Comparison of ENCODE assay signal across 8 mouse cellular contexts in the genomic region with DNA sequence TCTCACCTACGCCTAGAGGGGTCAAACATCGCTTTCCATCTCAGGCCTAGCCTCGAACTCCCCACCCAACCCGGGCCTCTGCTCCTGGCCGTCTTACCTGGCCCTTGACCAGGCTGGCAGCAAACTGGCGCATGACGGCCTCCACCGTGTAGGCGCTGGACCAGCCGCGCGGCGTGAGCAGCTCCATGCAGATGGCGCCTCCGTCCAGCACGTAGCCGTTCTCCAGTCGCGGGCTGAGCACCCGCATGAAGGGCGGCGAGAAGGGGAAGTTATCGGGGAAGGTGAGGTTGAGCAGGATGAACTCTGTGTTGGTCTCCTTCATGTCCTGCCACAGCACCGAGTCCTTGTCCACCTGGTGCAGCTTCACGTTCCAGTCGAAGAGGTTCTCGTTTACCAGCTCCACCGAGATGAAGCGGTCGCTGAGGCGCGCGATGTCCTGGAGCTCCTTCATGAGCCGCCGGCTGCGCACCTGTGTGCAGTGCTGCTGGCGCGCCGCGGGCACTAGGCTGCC. TPM values are rescaled to one million over a fixed set of nuclear protein-coding genes. Genes with fewer than 3 reads are reported as not detected.
DNase-seq lines count a peak whose midpoint lies in the region; ATAC-seq lines count a peak whose summit lies in the region.

No protein-coding gene starts in this region.

- ATAC-seq in liver, embryonic 16.5 days (ENCODE audit: low read depth) = no peak

- H3K4me2 ChIP-seq in liver, embryonic 16.5 days (ENCODE audit: low read depth, low read length) = peak overlapping the region; percentile 64

- peak; percentile 1 to 6 for DNase-seq in thymus, postnatal 36 days
- no peak for DNase-seq in thymus, postnatal 25 days
- peak; percentile 82 for DNase-seq in cerebellum, adult 9-10 months
- DNase-seq in frontal cortex, postnatal 36 days (ENCODE audit: low spot score in 2 of 2) = peak; percentile 53 to 63
- DNase-seq in kidney, adult 8-10 months = peak; percentile 0 to 10
- peak; percentile 66 to 67 for DNase-seq in right cerebral cortex, postnatal 10 days (ENCODE audit: low spot score in 2 of 2)
- no peak for DNase-seq in spleen, postnatal 4 days (ENCODE audit: low spot score in 2 of 2)

- 1% methylated on average over 39 of the region's 40 CpGs for WGBS in liver, embryonic 16.5 days (ENCODE audit: insufficient replicate concordance)

- H3K27ac ChIP-seq in liver, embryonic 16.5 days (ENCODE audit: low read length) = no peak overlapping the region

- H3K4me3 ChIP-seq in liver, embryonic 16.5 days (ENCODE audit: low read depth, low read length) = peak overlapping the region; percentile 54

- no peak overlapping the region for H3K9ac ChIP-seq in liver, embryonic 16.5 days (ENCODE audit: low read depth, low read length)

- H3K4me1 ChIP-seq in liver, embryonic 16.5 days (ENCODE audit: control insufficient read depth, low read depth, low read length) = no peaks in the 10 kb centered on the region

- peaks cover 46% of the 10 kb centered on the region for H3K27me3 ChIP-seq in liver, embryonic 16.5 days (ENCODE audit: control insufficient read depth, insufficient read depth, low read depth, low read length)

- no peaks in the 10 kb centered on the region for H3K9me3 ChIP-seq in liver, embryonic 16.5 days (replicated peaks; ENCODE audit: control insufficient read depth, low read length)

- no peaks in the 10 kb centered on the region for H3K36me3 ChIP-seq in liver, embryonic 16.5 days (ENCODE audit: control insufficient read depth, insufficient read depth)

RNA-seq across cellular contexts. Expression of a gene that starts 1.2 kb away (rescaled TPM):
- 0.02 and 0.16 TPM in 2 replicates for polyA plus RNA-seq in liver, embryonic 16.5 days (2015; fragmentation: Nextera tagmentation; extraction: Ambion mirVana)

Comparison
In these comparisons a context has a peak if more than half of its experiments do, and no peak if none do; other contexts are left out.
1. DNase-seq: peak in thymus, postnatal 36 days (2 of 2), cerebellum, adult 9-10 months (single experiment), frontal cortex, postnatal 36 days (2 of 2), kidney, adult 8-10 months (2 of 2) and right cerebral cortex, postnatal 10 days (2 of 2); none in thymus, postnatal 25 days (single experiment) and spleen, postnatal 4 days (0 of 2).